Mouse (Mus musculus): ENCODE measurements around the gene Agbl4. TPM values are rescaled to one million over a fixed set of nuclear protein-coding genes. Genes with fewer than 3 reads are reported as not detected.

Gene Agbl4
- total RNA-seq, 4 experiments from 2014 or later, result 0.20 to 0.72 (median 0.42) TPM

- DNase-seq (ENCODE audit: low spot score), result no peak
Observed at GRCm38 (mm10) chr4:111579863-111580224, 1182.4 kb downstream of the Agbl4 start.

DNA sequence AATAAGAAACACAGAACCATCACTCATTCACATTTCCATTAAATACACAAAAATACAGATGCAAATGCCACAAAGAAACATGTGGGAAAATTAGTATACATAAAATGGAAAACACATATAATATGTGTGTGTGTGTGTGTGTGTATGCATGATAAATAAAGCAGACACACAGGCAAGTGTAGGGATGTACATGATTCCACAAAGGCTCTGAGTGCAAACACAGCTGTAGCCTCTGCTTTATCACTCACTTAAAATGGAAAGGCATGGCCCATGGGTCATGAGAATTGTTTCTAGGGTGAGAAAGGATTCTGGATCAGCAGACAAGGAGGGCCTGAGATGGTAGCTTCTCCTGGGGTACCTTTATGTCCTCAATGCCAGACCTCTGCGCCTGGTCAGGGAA, 1182.8 kb downstream of the Agbl4 start:
- no peak for DNase-seq (ENCODE audit: low spot score)

DNA sequence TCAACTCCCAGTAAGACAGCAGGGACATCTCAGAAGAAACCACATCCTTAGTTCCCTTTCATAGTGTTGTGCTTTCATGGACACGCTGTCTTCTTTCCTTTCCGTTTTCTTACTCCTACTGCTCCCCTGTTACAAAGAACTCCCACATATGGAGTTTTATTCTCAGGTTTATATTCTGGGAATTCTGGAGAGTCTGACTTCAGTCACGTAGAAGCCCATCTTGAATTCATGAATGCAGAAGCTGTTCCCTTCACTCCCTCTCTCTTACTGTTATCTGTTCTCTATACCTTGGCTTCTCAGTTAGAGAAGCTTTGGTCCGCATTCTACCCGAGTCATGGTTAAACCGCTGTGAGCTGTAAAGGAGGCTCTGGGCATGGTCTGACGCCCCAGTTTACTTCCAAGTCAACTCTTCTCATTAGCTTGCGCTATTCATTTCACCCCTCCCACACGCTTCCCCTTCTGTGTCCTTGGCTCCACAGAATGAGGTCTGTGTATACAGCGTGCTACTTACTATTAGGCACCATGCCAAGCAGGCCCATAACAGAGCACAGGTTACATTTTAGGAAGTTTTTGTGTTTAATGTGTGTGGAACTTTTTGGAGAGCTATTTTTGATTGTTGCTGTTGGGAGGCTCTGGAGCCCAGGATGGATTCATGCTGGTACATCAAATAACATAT, 1186.2 kb downstream of the Agbl4 start:
- no peak for DNase-seq (ENCODE audit: low spot score)

GRCm38 (mm10) chr4:111584286-111584685, 1186.8 kb downstream of the Agbl4 start:
- DNase-seq (ENCODE audit: low spot score), result no peak

GRCm38 (mm10) chr4:111588211-111588610, 1190.8 kb downstream of the Agbl4 start:
- DNase-seq (ENCODE audit: low spot score), result no peak

DNA sequence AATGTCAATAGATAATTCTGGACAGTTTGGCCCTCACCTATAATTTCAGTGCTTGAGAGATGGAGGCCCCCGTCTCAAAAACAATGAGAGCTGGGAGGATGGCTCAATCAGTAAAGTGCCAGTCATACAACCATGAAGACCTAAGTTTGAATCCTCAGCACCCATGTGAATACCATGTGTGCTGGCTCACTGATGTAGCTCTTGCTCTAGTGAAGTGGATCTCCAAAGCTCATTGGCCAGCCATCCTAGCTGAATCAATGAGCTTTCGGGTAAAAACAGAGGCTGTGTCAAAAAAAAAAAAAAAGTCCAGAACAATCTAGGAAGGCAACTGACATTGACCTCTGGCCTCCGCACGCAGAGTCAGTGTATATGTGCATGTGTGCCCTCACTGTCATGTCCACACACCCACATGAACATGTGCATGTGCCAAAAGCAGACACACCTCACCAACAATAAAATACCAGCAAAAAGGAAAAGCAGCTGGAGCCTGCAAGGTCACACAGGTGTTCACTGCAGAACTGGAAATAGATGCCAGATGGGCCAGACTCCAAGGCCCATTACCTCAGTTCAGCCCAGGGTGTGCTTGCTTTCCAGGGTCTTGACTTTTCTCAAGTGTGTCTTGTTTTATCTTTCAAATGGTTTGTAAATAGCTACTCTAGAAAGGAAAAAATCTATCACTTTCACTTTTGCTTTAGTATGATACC, 1192.2 kb downstream of the Agbl4 start:
- DNase-seq (ENCODE audit: low spot score), result no peak

GRCm38 (mm10) chr4:111594655-111595295, 1197.3 kb downstream of the Agbl4 start:
- DNase-seq (ENCODE audit: low spot score), result no peak

- peak; percentile 7 for DNase-seq (ENCODE audit: low spot score)
Observed at GRCm38 (mm10) chr4:111597249-111597661, 1199.8 kb downstream of the Agbl4 start.

DNA sequence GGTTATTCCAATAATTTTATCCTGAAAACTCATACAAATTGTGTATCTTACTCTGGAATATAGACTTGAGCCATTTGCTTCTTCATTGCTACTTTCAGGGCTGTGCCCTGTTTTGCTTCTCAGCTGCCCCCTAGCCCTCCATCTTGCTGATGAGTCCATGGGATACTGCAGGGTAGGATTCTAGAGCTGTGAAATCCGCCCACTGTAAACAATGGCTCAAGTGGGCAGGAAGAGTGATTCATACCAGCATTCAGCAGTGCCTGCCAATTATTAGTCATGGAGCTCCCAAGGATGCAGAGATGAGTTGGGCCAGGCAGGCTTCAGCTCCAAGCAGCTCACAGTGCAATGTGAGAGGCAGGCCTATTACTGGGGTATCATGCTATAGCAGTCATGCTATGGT, 1200.5 kb downstream of the Agbl4 start:
- DNase-seq (ENCODE audit: low spot score), result no peak

DNA sequence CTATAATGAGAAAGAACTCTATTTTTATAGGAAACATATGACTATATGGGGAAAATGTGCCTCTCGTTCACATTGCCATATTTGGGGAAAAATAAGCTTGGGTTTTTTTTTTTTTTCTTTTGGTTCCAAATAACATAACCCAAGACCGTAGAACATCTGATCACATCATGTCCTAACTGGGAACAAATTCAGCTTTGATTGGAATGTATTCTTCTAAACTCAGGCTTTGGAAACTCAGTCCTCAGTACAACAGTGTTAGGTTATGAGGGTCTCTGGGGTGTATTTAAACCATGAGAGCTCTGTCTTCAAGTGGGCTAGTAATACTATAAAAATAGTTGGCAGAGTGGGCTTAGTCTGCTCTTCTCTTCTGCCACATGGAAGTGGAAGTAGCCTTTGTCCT, 1205.7 kb downstream of the Agbl4 start:
- no peak for DNase-seq (ENCODE audit: low spot score)

DNA sequence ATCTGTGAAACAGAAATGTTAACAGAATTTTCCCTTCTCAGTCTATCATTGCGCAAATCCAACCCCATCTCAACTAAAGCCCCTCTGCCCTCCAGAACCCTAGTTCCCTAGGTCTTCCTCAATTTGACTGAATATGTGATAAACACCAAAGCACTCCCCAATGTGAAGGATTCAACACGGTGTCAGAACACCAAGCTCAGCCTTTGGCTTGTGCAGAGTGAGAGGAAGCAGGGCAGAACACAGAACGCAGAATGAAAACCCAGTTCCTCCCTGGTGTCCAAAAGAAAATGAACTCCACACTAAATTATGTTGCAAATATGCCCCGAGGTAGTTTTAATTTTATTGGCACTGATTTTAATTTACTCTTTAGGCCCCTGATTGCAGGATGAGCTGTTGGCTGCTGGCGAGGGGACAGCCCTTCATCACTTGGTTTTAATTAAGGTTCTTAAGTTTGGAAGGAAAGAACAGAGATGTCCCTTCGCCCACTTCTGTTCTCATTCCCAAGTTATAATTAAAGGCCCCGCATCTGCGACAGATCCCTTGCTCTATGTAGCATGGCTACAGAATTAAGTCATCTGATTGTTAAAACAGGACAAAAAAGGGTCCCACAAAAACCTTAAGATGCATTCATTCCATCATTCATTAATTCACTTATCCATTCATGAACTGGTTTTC, 1210.5 kb downstream of the Agbl4 start:
- no peak for DNase-seq (ENCODE audit: low spot score)

GRCm38 (mm10) chr4:111621865-111622264, 1224.4 kb downstream of the Agbl4 start:
- no peak for DNase-seq (ENCODE audit: low spot score)

- peak; percentile 10 for DNase-seq (ENCODE audit: low spot score)
Observed at GRCm38 (mm10) chr4:111624914-111625313, 1227.5 kb downstream of the Agbl4 start.

DNA sequence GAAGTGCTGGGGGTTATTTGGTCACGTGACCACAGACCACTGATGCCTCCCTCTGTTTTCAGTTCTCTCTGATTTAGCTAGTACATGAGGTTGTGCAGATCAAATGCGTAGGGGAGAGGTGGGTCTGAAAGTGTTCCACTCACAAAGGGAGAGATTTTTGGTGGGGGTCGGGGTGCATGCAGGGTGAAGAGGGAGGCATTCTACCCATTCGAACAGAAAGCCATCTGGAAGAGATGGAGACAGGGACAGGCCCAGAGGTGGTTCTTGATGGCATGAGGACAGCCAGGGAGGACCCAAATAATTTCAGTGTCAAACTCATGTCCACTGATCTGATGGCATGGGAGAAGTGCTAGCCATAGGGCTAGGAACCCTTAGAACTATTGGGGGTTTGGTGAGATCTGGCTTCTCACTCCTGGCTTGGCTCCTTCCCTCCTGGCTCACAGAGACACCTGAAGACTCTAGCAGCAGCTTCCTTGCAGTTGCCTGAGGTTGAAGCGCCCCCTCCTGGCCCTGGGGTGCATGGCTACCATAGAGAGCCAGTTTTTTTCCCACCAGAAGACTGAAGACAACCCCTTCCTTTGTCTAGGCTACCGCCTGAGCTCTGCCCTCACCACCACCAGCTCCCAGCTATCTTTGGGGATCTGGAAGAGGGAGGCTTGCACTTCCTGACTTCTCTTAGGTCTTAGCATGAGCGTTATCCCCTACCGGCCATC, 1228.8 kb downstream of the Agbl4 start:
- DNase-seq (ENCODE audit: low spot score), result peak; percentile 53

DNA sequence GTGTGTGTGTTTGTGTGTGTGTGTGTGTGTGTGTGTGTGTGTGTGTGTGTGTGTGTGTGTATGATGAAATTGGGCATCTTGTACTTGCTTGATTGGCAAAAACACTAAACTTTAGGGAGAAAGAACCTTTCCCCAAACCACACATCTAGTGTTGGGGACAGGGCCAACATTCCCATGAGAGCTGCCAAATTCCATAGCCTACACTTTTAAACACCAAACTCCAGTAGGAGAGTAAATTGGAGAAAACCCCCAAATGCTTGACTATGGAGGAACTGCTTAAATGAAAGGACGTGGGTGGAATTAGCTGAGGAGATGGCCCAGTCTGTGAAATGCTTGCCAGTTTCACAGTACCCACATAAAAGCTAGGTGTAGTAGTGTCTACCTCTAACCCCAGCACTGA, 1235.2 kb downstream of the Agbl4 start:
- DNase-seq (ENCODE audit: low spot score), result no peak

DNA sequence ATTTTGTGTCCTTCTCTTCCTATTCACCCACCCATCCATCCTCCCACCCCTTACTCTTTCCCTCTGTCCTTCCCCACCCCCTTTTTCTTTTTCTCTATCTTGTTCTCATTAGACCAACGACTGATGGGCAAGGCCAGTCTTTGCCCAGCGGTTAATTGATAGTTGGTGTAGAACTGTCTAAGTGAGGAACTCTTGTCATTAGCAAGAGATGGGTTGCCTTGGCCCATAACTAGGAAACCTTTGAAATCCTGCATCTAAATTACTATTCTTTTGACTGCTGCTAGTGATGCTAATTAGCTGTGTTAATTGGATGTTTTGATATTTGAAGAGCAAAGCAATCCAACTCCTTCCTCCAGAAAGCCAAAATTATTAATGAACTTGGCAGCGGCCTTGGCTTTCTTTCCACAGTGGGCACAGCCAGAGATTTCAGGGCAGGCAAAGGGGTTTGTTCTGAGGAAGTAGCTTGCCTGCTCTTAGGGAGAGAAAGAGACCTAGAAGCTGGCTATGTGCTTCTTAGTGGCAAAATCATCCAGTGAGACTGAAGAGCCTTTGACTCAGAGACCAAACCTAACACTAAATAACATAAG, 1238.2 kb downstream of the Agbl4 start:
- DNase-seq (ENCODE audit: low spot score), result no peak

DNA sequence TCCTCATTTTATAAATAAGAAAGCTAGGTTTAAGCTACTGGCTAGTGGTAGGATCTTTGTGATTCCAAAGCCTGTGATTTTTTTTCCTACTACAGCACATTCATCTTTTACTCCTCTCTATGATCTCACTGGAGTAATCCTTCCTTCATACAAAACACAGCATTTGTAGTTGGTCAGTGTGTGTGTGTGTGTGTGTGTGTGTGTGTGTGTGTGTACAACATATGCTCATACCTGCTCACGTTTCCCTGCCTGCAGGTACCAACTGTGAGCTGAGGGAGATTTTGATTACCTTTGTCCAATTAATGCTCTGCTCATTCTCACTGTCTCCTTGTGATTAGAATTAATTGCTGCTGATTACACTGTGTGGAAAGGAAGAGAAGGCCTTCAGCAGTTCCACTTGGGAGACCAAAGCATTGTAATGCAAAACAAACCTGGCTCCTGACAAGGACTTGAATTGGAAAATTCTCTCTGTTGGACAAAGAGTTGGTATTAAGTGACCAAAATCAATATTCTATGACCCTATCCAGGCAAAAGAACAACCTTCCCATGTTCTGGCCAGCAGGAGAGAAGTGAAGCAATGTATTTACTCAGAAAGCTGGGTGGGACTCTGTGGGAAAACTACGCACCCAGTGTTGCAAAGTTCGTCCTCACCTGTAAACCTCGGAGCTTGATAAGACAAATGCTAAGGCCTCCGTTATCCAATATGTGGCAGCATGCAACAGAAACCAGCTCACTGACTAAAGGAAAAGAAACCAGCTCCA, 1241.7 kb downstream of the Agbl4 start:
- no peak for DNase-seq (ENCODE audit: low spot score)

DNA sequence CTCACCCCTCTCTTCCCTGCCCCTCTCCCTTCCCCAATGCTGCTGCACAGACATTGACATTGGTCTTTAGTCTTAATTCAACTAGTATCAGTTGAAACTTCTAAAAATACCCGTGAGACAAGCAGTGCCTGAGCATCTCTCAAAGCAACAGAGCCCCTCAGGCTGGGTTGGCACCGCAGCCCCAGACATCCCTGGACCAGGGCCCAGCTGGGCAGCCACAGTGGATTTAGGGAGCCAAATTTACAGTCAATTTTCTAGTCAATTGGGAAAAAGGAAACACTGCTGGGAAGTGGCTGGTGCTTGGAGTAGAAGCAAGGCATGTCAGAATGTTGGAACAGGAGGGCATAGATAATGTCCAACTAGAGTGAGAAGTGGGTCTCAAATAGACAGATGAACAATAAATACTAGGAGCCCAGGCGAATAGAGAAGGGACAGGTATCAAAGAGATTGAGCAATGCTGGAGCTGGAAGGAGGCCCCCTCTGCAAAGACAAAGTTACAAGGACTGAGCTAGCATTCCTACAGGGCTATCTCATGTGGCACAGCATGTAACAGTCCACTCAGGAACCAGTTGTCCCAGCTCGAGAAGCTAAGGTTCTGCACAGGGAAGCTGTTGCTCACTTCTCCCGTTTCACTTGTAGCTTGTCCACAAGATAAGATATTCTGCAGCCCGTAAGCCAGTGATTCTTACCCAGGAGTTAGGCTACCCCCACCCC, 1247.8 kb downstream of the Agbl4 start:
- no peak for DNase-seq (ENCODE audit: low spot score)

DNA sequence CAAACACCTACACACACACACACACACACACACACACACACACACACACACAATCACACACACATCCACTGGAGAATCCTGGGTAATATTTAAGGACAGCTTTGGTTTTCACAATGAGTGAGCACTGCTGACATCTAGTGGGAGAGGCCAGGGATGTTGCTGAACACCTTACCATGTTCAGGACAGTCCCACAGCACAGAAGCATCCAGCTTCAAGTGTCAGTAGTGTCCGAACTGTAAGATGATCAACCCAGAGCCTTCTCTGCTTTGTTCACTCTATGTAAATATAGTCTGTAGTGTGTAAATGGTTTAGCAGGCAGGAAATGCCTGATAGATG, 1248.3 kb downstream of the Agbl4 start:
- DNase-seq (ENCODE audit: low spot score), result no peak

GRCm38 (mm10) chr4:111653451-111653850, 1256.0 kb downstream of the Agbl4 start:
- DNase-seq (ENCODE audit: low spot score), result no peak

Measured in heart, adult 8-10 months (tissue).